Mouse (Mus musculus) adrenal gland, adult 18-20 months (tissue): ENCODE measurements at regions not wholly inside any gene's neighbourhood (a gene's known extent, or its start where the extent isn't known, plus 50 kb on each side); places are given as distances from the start of the nearest gene placed in this dataset.

Experiments used
- DNase-seq, 2 experiments: peaks; one replicate each; pipeline ENCODE4 v3.0.0; 2021 to 2022; ENCODE audit warnings: low spot score in 2 of 2

DNA sequence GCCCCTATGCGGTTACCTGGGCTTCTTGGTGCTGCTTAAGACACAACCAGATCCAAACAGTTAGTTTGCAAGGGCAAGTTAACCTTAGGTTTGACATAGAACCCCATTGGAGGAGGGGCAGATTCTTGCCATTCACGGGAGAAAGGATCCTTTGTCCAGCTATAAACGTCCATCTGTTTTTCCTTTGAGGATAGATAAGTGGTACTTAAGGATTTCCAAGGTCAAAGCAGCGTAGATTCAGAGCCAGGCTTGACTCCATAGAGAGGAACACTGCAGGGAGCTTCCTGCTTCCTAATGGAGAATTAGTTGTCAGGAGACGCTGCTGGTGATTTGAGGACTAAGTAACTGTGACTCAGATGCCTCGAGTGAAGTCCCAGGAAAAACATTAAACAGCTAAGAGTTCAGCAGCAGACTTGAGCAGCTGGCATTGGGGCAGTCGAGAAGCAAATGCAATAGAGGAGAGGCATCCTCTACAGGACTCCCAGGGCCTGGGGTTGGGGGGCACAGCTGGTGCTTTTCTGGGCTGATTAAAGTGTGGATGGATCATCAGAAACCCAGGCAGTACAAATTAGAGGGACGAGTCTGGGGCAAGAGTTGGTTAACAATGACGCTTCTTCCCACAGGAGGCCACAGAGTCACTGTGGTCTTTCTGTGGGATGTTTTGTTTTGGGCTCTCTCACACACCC is 322.8 kb downstream of the Med10 start:
- no peak for DNase-seq

DNA sequence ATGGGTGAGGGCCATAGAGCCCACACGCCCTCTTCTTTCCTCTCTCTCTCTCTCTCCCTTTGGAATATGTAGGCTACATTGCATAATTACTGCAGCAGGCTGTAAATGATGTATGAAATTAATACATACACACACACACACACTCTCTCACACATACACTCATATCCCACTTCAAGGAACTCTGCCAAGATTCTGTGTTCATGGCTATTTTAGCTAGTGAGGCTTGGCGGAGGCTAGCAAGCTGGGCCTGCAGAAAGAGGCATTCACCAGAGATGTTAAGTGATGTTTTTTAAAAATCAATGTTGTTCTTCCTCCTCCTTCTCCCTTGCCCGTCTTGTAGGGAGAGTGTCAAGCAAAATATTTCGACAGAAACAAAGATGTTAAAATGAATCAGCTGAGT is 325.1 kb downstream of the Med10 start:
- no peak for DNase-seq

DNA sequence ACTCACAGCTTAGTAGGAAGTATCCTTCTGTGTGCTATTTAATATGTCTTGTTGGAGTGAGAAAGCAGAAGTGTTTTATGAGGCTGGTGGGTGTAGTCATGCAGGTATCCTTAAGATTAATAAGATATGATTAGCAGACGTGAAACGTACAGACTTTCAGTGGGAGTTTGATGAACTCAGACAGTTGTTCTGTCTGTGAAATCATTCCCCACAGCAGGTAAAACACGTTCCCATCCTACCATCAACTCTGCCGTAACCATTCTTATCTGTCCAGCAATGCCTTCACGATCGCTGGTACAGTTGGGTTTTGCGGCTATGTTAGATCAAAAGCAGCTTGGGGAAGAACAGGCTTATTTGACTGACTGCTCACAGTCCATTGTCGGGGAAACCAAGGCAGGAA is 332.3 kb downstream of the Med10 start:
- DNase-seq, result no peak

DNA sequence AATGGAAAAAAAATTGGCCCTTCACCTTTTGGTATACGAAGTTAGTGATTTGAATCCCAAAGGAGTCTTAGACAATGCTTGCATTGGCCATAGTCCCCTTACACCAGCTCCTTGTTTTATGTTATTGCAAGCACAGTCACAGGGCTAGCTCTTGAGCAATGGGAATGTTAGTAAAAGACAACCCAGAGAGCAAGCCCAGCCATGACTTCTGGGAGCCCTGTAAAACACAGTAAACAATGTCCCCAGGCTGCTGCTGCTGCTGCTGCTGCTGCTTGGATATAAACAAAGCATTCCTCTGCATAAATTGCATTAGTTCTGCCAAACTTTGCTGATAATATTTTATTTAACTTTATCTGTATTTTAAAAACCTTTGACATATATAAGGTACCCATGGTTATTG is 334.0 kb downstream of the Med10 start:
- no peak for DNase-seq

DNA sequence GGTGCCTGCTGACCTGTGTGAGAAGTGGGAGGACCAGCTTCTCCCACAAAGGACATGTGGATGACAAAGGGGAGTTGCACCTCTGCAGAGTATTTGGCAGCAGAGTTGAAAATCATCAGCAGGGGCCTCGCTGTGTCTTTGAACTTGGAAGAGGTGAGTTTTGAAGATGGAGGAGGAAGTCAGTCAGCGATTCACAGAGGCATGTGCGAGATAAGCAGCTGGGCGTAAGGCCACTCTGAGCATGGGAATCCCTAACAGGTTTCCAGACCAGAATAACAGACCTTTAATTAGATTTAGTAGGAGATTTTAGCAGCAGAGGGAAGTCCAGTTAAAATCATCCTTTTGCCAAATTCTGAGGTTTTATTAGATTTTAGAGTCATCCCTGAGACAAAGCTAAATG is 342.3 kb downstream of the Med10 start:
- no peak for DNase-seq

DNA sequence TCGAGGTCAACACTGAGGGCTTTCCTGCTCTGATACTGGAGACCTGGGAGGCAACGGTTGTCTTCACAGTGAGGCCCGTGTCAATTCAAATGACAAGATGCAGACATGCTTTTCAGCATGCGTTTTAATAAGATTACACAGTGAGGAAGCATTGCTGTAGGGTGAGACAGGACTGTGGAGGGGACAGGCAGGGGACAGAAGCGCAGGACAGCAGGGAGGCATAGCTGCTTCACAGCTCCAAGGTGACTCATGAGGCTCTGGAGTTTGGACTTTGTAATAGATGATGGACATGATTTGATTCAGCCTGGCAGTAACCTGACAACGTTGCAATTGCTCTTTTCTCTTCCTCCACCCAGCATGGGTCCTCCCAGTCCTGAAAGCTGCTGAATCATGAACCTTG is 343.3 kb downstream of the Med10 start:
- DNase-seq, result peak in 1 of 2 experiments; percentile 36

DNA sequence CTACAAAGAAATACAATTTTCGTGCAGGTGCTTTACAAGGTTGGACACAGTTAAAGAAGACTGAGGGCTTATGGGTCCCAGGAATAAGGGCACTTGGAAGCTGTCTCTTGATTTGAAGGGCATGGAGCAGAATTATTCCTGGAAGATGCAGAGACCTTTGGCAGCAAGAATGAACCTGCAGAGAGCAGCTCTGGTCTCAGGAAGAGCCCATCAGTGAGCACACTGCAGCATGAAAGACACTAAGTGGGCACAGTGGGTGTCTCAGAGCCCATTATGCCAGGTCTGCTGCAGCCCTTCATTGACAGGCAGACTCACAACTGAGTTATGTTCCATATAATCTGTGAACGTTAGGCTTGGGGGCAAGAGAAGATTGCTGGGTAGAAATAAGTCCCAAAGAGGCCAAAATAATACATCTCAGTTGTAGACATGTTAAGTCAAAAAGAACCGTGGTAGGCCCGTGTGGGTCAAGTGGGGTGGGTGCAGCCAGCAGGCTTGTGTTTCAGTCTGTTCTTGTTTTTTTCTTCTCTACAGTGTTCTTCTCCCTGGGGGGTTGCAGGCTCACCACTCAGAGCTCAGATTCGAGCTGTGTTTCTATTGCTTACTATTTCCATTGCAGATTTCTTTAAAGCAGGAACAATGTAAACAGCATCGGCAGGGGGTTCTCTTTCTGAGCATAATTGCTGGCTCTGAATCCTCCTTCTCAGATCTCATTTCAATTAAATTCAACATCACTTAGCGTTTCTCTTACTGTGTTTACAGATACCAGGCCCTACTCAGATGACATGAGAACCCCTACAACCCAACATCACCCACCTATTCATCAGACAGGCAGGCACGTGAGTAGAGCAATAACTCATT is 347.1 kb downstream of the Med10 start:
- DNase-seq, result no peak

DNA sequence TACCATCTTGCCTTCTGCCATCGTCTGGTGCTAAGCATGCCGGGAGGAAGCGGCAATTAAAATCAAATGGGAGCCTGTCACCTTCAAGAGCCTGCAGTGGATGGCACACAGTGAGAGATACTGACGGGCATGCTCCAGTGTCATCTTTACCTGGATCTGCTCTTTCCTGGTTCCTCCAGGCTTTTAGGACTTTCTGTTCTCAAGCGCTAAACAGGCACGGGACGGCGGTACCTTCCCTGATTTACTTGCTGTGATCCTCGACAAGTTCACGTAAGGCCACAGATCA is 347.6 kb downstream of the Med10 start:
- DNase-seq, result no peak

DNA sequence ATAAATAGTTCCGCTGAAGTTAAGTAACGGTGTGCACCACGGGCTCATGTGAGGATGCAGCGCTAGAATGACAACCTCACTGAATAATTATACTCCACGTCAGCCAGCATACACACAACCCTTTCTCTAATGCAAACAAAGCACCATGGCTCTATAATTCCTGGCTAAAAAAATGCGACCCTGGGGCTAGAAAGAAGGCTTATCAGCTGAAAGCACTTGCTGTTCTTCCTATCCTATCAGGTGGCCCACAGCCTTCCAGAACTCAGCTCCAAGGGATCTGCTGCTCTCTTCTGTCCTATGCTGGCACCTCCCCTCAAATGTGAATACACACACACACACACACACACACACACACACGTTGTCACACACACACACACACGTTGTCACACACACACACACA is 350.9 kb downstream of the Med10 start:
- DNase-seq, result no peak

DNA sequence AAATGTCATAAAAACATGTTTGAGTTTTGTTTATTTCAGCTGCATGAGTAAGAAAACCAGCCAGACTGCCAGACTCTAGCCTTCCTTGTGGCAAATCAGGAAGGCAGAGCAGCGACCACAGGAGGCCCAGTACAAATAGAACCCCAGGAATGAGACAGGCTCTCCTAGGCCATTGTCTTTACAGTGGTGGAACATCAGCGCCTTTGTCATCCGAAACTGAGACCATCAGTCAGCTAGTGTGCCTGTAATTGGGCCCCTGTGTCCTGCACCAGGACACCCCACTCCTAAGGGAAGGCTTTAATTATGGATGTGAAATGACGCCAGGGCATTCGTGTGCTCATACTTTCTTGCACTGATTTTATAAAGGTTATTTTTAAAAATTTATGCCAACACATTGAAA is 353.4 kb downstream of the Med10 start:
- DNase-seq, result no peak

DNA sequence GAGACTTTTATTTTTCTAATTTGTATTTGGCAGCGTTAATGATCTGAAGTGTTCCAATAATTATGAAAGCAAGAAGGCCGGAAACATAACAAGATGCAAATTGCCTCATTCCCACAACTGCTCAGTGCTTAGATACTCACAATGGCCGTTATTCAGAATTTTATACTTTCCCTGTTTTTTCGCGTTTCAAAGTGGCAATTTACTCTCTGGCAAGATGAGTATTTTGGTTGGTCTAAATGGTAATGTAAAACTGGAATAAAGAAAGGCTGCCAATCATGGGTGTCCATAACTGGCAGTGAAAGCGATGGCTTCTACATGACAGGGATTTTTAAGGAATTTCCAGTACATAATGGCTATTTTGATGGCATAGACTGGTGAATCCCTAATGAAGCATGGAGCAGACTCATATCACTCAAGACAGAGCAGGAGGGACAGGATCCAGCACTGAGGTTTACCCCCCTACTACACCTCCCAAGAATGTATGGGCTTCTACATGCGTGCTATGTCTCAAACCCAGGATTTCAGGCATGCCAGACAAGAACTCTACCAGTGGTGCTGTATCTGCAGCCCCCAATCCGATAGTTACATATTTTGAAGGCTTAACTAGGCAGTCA is 354.9 kb downstream of the Med10 start:
- DNase-seq, result no peak

DNA sequence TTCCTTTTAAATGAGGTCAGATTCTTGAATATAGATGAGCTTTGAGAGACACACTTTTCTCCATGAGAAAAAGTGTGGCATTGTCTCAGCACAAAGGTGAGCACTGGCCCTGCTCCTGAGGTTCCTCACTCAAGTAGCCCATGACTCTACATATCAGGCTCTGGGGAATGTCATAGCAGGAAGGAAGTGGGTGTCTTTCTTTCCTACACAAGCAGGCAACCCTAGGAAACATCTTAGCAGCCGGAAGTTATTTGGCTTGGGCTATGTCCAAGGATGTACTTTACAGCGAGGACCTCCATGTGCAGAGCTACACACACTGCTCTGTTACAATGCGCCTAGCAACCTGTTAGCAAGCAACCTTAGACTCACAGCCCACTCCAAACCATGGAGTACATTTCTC is 356.9 kb downstream of the Med10 start:
- no peak for DNase-seq

DNA sequence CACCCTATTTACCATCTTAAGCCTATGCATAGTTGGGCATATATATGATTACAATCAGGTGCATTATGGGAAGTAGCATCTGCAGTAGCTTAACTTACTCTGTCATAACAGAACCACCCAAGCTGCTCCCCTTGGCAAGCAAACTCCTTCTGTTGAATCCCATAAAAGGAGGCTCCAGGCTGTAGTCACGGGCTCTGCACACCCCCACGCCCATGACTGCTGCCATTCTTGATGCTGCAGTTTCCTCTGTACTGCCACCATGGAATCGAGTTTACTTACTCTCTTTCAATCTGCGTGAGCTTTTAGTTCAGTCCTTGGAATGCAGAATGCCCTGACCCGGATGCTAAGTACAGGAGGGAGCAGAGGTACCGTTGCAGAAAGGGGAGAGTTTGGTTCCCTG is 357.4 kb downstream of the Med10 start:
- no peak for DNase-seq

DNA sequence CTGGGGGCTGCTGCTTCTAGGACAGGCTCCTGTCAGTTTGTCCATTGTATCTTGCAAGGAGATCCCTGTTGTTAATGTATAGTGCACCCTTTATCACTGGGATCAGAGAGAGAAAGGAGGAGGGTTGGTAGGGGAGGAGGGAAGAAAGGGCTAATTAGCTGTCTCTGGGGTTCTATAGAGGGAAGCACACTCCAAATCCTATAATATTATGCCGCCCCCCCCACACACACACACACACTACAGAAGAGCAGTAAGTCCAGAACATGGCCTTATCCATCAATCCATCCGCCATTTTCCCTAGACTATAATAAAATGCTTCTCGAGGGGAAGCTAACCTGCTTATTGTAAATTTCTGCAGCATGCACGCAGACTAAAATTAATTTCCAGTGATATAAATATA is 359.9 kb downstream of the Med10 start:
- no peak for DNase-seq

DNA sequence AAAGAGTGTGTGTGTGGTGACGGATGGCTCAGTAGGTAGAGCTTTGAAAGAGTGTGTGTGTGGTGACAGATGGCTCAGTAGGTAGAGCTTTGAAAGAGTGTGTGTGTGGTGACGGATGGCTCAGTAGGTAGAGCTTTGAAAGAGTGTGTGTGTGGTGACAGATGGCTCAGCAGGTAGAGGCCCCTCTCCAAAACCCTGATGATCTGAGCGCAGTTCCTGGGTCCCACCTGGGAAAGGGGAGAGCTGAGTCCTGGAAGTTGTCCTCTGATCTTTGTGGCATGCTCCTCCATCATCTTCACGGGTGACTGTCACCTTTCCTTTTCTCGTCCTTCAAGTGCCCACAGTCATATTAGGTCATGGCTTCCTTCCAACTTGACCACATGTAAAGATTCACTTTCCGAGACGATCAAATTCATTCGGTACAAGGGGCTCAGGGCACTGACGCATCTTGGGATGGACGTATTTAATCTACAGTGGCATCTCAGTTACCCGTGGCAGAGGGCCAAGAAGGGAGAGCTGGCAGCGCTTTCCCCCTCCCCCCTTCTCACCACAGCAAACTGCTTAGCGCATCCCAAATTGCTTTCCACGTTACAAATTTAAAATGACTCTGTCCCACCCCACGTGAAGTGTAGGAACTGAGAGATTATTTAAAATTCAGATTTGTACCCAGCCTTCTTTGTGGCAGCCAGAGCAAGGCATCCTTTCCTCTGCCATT is 363.5 kb downstream of the Med10 start:
- no peak for DNase-seq

DNA sequence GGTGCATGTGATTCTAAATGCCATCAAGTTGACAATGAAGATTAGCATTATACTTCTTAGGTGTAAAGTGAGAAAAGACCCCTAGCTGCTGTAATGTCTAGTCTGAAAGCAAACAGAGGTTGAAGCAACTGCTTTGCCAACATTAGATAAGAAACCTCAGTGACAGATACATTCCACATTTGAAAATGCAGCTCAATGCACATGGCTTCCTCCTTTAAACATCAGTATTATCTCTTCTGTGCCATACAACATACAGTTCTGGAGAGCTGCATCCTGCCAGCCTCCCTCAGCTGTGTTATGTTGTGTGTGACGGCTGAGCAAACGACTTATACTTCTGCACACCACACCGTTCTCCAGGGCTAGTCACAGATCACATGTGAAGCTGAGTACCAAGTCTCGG is 365.6 kb downstream of the Med10 start:
- no peak for DNase-seq

DNA sequence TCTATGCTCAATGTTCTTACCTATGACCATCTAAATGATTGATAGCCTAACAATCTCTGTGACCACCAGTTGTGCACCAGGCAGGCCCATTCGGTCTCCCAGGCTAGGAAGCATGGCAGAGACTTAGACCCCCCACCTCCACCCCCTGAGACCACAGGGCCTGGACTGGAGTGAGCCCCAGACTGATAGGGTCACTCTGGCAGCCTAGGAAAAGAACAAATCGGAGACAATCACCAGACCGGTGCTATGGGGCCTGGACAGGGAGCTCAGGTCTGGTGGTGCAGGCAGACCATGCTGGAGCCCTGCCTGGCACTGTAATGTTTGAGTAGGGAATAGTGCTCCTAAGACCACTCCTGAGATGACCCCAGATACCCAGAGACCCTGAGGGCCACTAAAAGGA is 366.7 kb downstream of the Med10 start:
- DNase-seq, result no peak

DNA sequence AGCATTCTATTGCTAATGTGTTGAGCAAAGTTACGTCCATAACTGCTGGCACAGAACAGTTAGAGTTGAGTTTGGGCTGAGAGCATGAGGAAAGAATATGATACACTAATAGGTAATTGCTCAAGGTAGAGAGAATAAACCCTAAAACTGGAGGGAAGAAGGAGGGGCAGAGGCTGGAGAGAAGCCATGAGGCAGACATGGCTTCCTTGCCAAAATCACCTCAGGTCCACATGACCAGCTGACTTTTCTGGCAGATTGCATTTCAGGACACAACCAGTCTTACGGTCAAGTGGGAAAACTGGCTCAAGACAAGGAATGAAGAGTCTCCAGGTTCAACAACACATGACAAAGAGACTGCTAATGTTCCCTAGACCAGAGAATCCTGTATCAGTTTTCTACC is 374.9 kb downstream of the Med10 start:
- no peak for DNase-seq

DNA sequence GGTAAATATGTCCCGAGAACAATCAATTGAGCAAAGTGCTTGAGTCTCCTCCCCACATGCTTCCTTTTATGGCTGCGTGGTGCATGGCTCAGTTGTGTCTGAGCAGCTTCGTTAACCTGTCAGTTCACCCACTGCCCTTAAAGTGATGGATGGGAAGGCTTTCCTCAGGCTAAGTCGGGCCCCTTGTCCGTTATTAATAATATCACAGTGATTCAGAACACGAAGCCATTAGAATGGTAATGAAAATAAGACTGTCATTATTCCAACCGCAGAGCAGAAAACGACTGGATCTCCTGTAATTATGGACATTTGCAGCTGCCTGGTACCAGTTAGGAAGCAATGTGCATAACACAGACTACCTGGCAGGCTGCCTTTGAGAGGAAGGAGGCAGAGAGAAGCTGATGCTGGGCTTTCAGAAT is 375.9 kb downstream of the Med10 start:
- no peak for DNase-seq

DNA sequence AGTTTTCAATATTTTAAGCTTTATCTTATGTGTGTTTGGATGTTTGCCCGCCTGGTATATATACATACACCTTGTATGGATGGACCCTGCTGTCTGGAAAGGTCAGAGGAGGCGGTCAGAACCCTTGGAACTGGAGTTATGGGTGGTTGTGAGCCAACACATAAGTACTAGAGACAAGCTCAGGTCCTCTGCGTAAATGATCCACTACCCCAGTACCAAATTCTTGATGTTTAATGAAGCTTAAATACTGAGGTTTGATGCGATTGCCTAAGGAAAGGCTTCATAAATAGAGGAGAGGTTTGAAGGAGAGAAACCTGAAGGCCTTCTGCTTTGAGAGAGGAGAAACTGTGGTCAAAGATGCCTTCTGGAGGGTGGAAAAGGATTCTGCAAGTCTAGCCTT is 388.8 kb downstream of the Med10 start:
- DNase-seq, result no peak

DNA sequence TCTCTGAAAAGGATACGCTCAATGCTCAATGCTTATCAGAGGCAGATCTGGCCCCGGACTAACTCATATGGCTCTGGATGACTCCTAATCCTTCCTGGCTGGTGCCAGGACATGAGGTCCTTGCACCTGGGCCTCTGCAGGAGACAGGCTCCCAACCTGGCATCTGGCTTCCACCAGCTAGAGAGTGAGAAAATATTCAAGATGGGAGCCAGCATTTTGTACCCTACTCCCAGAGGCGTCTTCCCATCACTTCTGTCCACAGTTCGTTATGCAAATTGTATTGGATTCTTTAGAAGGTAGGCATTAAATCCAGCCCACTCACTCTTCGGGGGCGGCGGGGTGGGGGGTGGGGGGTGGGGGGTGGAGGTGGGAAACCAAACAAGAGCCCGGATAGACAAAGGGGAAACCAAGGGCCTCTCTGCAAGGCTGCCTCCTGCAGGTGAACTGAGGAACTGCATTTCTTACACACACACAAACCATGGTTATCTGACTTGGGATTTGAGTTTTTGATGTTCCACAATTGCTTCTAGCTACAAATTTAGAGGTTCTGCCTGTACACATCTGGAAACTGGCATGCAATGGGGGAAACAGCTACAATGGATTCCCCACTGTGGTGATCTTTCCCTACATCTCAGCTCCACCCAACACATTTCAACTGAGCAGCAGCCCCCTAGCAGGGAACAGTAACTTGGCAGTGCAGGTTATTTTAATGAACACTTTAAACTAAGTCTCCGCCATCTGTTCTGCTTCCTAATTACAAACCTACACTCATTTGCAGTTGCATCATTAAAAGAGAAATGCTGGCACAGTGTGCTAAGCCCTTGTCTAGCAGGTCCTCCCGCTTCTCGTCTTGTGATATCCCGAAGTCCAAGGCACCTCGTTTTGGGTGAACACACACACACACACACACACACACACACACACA is 390.2 kb downstream of the Med10 start:
- no peak for DNase-seq
